22 mouse cellular contexts compared by ENCODE assay signal in genomic region chr3:156896106-156896505, GRCm38 (mm10).
"Had no signal": no experiment of that assay in that cellular context is flagged by ENCODE, and none has a peak within 500 bp of the region (broad histone marks: within the 10 kb centered on the region; RNA-seq: fewer than 3 reads in every experiment).

No protein-coding gene starts in this region.

- H3K4me1 ChIP-seq: limb, embryonic 12.5 days; limb, embryonic 15.5 days; liver, embryonic 12.5 days; liver, embryonic 15.5 days; neural tube, embryonic 12.5 days; stomach, embryonic 15.5 days had no signal

- H3K4me2 ChIP-seq: limb, embryonic 12.5 days; limb, embryonic 15.5 days; liver, embryonic 12.5 days; liver, embryonic 15.5 days; neural tube, embryonic 12.5 days; neural tube, embryonic 15.5 days; stomach, embryonic 15.5 days had no signal

- H3K9ac ChIP-seq: limb, embryonic 12.5 days; limb, embryonic 15.5 days; liver, embryonic 12.5 days; liver, embryonic 15.5 days; neural tube, embryonic 12.5 days; neural tube, embryonic 15.5 days; stomach, embryonic 15.5 days had no signal

- ATAC-seq: inflammation-experienced regulatory T-cells, adult 6 months; intestine, embryonic 16.5 days; liver, embryonic 12.5 days had no signal

- DNase-seq: kidney, adult 18-20 months; kidney, adult 9 months; kidney, postnatal 14 days; kidney, postnatal 4 days; left cerebral cortex, postnatal 4 days; lung, adult 2 months; lung, postnatal 14 days; lung, postnatal 4 days; right cerebral cortex, adult 18-20 months; right cerebral cortex, postnatal 25 days; spleen, adult 18-20 months; thymus, postnatal 25 days had no signal

- H3K36me3 ChIP-seq: limb, embryonic 12.5 days; limb, embryonic 15.5 days; liver, embryonic 12.5 days; liver, embryonic 15.5 days; neural tube, embryonic 12.5 days; neural tube, embryonic 15.5 days; stomach, embryonic 15.5 days had no signal

- H3K27ac ChIP-seq: limb, embryonic 12.5 days; limb, embryonic 15.5 days; liver, embryonic 12.5 days; liver, embryonic 15.5 days; neural tube, embryonic 12.5 days; neural tube, embryonic 15.5 days; stomach, embryonic 15.5 days had no signal

- H3K27me3 ChIP-seq: limb, embryonic 12.5 days; limb, embryonic 15.5 days; liver, embryonic 12.5 days; liver, embryonic 15.5 days; neural tube, embryonic 12.5 days; neural tube, embryonic 15.5 days; stomach, embryonic 15.5 days had no signal

- H3K9me3 ChIP-seq: limb, embryonic 12.5 days; limb, embryonic 15.5 days; liver, embryonic 12.5 days; liver, embryonic 15.5 days; neural tube, embryonic 12.5 days; neural tube, embryonic 15.5 days; stomach, embryonic 15.5 days had no signal

- H3K4me3 ChIP-seq: limb, embryonic 12.5 days; limb, embryonic 15.5 days; liver, embryonic 12.5 days; liver, embryonic 15.5 days; myocyte; neural tube, embryonic 12.5 days; neural tube, embryonic 15.5 days; stomach, embryonic 15.5 days had no signal
